Mouse (Mus musculus): Measurements from ENCODE around the gene Kat6b. TPM values are rescaled to one million over a fixed set of nuclear protein-coding genes. Genes with fewer than 3 reads are reported as not detected.

Kat6b gene
- 23.1 and 34.0 TPM in 2 replicates for total RNA-seq (2014; rRNA removed)
- polyA plus RNA-seq (2015; fragmentation: Nextera tagmentation; extraction: Ambion mirVana), result 13.9 and 15.2 TPM in 2 replicates

DNA sequence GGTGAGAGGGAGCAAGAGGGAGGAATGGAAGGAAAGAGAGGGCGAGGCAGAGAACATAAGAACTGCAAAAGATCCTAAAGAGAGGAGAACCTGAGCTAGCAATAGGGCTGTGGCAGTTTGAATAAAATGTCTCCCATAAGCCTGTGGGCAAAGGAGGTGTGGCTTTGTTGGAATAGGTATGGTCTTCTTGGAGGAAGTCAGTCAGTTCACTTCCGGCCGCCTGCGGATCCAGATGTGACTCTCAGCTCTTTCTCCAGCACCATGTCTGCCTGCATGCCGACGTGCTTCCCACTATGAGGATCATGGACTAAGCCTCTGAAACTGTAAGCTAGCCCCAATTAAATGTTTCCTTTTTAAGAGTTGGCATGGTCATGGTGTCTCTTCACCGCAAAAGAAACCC is at the start of gene Kat6b:
TSS of gene Kat6b (plus strand) at position 204 of the 400 bp plus-strand sequence.
- H3K9ac ChIP-seq (replicated peaks; ENCODE audit: low read length, poor library complexity, severe bottlenecking), result no peak within 1 kb of the TSS
- WGBS, result 92% methylated on average over 7 of the region's 7 CpGs
- no peak within 1 kb of the TSS for H3K4me3 ChIP-seq (ENCODE audit: low read depth, low read length)
- H3K27ac ChIP-seq (ENCODE audit: low read depth, low read length), result no peak within 1 kb of the TSS
- H3K36me3 ChIP-seq (ENCODE audit: insufficient read depth, low read length), result no peaks in the 10 kb centered on the region
- no peaks in the 10 kb centered on the region for H3K9me3 ChIP-seq (ENCODE audit: low read length)
- ATAC-seq (ENCODE audit: low FRiP score) (no peak), DNase-seq (ENCODE audit: low spot score) (no peak)
- no peak for TF ChIP-seq CTCF (IDR thresholded peaks at IDR 0.05)
- H3K27me3 ChIP-seq (ENCODE audit: insufficient read depth, low read length), result no peaks in the 10 kb centered on the region
- no peak within 1 kb of the TSS for H3K4me2 ChIP-seq (ENCODE audit: low read depth, low read length, poor library complexity, severe bottlenecking)
- H3K4me1 ChIP-seq (ENCODE audit: insufficient read depth, low read length), result no peaks in the 10 kb centered on the region

DNA sequence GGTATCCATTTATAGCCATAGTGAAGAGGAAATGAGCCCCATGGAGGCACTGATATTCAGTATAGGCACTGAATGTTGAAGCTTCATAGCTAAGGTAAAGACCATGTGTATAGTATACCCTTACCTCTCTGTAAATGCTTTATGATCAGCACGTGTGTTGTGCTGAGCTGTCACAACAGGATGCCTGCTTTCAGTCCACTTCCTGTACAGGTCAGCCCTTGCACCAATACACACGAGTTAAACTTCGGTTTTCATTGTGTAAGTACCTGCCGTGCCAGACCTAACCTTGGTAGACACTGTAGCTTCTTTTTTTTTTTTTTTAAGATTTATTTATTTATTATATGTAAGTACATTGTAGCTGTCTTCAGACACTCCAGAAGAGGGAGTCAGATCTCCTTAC is 47.8 kb upstream of the Kat6b start:
- Histone ChIP-seq H3K27ac (ENCODE audit: low read depth, low read length) (no peak overlapping the region), H3K27me3 (ENCODE audit: insufficient read depth, low read length) (no peaks in the 10 kb centered on the region), H3K36me3 (ENCODE audit: insufficient read depth, low read length) (no peaks in the 10 kb centered on the region), H3K4me2 (ENCODE audit: low read depth, low read length, poor library complexity, severe bottlenecking) (no peak overlapping the region), H3K4me3 (ENCODE audit: low read depth, low read length) (no peak overlapping the region), H3K9me3 (ENCODE audit: low read length) (no peaks in the 10 kb centered on the region), H3K4me1 (ENCODE audit: insufficient read depth, low read length) (no peaks in the 10 kb centered on the region), H3K9ac (replicated peaks; ENCODE audit: low read length, poor library complexity, severe bottlenecking) (no peak overlapping the region)
- no peak for TF ChIP-seq CTCF (IDR thresholded peaks at IDR 0.05)
- WGBS, result 92% methylated on average over 4 of the region's 4 CpGs
- ATAC-seq (ENCODE audit: low FRiP score) (no peak), DNase-seq (ENCODE audit: low spot score) (no peak)

DNA sequence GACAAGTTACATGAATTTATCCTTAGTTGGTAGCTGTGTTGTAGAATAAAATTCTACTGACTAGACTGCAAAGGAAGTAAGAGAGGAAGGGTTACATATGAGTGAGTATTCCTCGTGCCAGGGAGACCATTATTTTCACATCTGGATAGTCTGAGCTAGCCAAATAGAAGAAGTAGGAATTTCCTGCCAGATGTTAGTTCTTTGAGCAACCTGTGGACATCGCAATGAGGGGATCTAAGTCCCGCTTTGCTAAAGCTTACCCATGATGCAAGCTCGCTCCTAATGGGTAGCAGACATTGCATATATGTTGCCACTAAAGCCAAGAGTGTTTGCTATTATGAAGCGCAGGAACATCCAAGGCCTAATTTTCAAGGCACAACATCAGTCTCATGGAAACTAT is 47.2 kb upstream of the Kat6b start:
- WGBS, result 91% methylated on average over 5 of the region's 5 CpGs
- no peak overlapping the region for H3K4me3 ChIP-seq (ENCODE audit: low read depth, low read length)
- no peak overlapping the region for H3K9ac ChIP-seq (replicated peaks; ENCODE audit: low read length, poor library complexity, severe bottlenecking)
- H3K4me1 ChIP-seq (ENCODE audit: insufficient read depth, low read length), result no peaks in the 10 kb centered on the region
- no peaks in the 10 kb centered on the region for H3K36me3 ChIP-seq (ENCODE audit: insufficient read depth, low read length)
- ATAC-seq (ENCODE audit: low FRiP score) (no peak), DNase-seq (ENCODE audit: low spot score) (no peak)
- H3K9me3 ChIP-seq (ENCODE audit: low read length), result no peaks in the 10 kb centered on the region
- H3K27ac ChIP-seq (ENCODE audit: low read depth, low read length), result no peak overlapping the region
- H3K4me2 ChIP-seq (ENCODE audit: low read depth, low read length, poor library complexity, severe bottlenecking), result no peak overlapping the region
- H3K27me3 ChIP-seq (ENCODE audit: insufficient read depth, low read length), result no peaks in the 10 kb centered on the region
- TF ChIP-seq CTCF (IDR thresholded peaks at IDR 0.05), result no peak

GRCm38 (mm10) chr14:21434686-21435085 is 46.5 kb upstream of the Kat6b start:
- Histone ChIP-seq H3K27me3 (ENCODE audit: insufficient read depth, low read length) (no peaks in the 10 kb centered on the region), H3K9ac (replicated peaks; ENCODE audit: low read length, poor library complexity, severe bottlenecking) (no peak overlapping the region), H3K36me3 (ENCODE audit: insufficient read depth, low read length) (no peaks in the 10 kb centered on the region), H3K27ac (ENCODE audit: low read depth, low read length) (no peak overlapping the region), H3K9me3 (ENCODE audit: low read length) (no peaks in the 10 kb centered on the region), H3K4me1 (ENCODE audit: insufficient read depth, low read length) (no peaks in the 10 kb centered on the region), H3K4me2 (ENCODE audit: low read depth, low read length, poor library complexity, severe bottlenecking) (no peak overlapping the region), H3K4me3 (ENCODE audit: low read depth, low read length) (no peak overlapping the region)
- ATAC-seq (ENCODE audit: low FRiP score) (no peak), DNase-seq (ENCODE audit: low spot score) (no peak)
- TF ChIP-seq CTCF (IDR thresholded peaks at IDR 0.05), result no peak
- WGBS, result 57% methylated on average over 9 of the region's 9 CpGs

DNA sequence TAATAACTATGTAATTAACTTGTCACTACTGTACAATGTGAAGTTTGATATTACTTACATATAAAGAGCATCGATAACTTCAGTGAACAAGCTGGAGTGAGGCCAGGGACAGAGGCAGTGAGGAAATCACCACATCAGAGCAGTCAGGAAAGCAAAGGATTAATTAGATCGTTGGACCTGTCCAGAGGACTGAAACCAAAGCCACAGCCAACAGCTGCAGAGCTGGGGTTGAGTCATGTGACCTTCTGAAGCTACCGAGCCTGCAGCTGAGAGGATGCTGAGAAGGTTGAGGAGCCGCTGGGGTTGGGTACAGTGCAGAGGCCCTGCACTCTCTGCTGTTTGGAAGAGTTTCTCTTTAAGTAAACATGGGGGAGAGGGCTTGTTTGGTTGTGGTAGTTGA is 41.4 kb upstream of the Kat6b start:
- H3K27ac ChIP-seq (ENCODE audit: low read depth, low read length), result no peak overlapping the region
- no peak overlapping the region for H3K9ac ChIP-seq (replicated peaks; ENCODE audit: low read length, poor library complexity, severe bottlenecking)
- no peaks in the 10 kb centered on the region for H3K27me3 ChIP-seq (ENCODE audit: insufficient read depth, low read length)
- H3K4me2 ChIP-seq (ENCODE audit: low read depth, low read length, poor library complexity, severe bottlenecking), result no peak overlapping the region
- no peak overlapping the region for H3K4me3 ChIP-seq (ENCODE audit: low read depth, low read length)
- no peaks in the 10 kb centered on the region for H3K4me1 ChIP-seq (ENCODE audit: insufficient read depth, low read length)
- no peak for TF ChIP-seq CTCF (IDR thresholded peaks at IDR 0.05)
- no peaks in the 10 kb centered on the region for H3K36me3 ChIP-seq (ENCODE audit: insufficient read depth, low read length)
- no peaks in the 10 kb centered on the region for H3K9me3 ChIP-seq (ENCODE audit: low read length)
- DNase-seq (ENCODE audit: low spot score), result no peak
- WGBS, result 38% methylated on average over 4 of the region's 4 CpGs
- ATAC-seq (ENCODE audit: low FRiP score), result no peak

GRCm38 (mm10) chr14:21440526-21440925 is 40.7 kb upstream of the Kat6b start:
- Histone ChIP-seq H3K36me3 (ENCODE audit: insufficient read depth, low read length) (no peaks in the 10 kb centered on the region), H3K9me3 (ENCODE audit: low read length) (no peaks in the 10 kb centered on the region), H3K27ac (ENCODE audit: low read depth, low read length) (no peak overlapping the region), H3K27me3 (ENCODE audit: insufficient read depth, low read length) (no peaks in the 10 kb centered on the region), H3K4me1 (ENCODE audit: insufficient read depth, low read length) (no peaks in the 10 kb centered on the region), H3K9ac (replicated peaks; ENCODE audit: low read length, poor library complexity, severe bottlenecking) (no peak overlapping the region), H3K4me3 (ENCODE audit: low read depth, low read length) (no peak overlapping the region), H3K4me2 (ENCODE audit: low read depth, low read length, poor library complexity, severe bottlenecking) (no peak overlapping the region)
- no peak for TF ChIP-seq CTCF (IDR thresholded peaks at IDR 0.05)
- ATAC-seq (ENCODE audit: low FRiP score) (no peak), DNase-seq (ENCODE audit: low spot score) (no peak)
- 93% methylated on average over 2 of the region's 2 CpGs for WGBS
